Mouse (Mus musculus) kidney, adult 11 months (tissue): ENCODE measurements at regions not wholly inside any gene's neighbourhood (a gene's known extent, or its start where the extent isn't known, plus 50 kb on each side); places are given as distances from the start of the nearest gene placed in this dataset.
"Not testable (repeated sequence)": the region's sequence is repeated elsewhere in the genome, so short reads cannot be mapped to it uniquely, and the experiment has no call there.

Experiments
- DNase-seq: peaks from one replicate; pipeline ENCODE4 v3.0.0; 2022

DNA sequence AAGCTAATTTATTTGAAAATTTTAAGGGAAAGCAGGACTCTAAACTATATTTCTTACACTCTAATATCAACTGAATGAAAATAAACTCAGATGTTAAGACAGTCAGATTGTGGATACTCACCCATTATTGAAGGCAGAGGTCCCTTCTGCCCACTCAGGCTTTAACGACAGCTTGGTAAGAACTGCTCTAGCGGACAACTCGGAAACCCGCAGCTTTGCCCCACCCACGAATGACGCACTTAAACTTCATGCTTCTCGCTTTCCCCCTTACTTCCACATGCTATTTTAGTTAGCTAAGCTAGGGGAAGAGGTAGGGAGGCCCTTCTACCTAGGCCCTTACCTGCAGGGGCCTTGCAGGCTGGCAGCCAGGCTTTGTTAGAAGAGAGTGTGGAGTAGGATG is 50.8 kb upstream of the Elmo1 start:
- no peak for DNase-seq

DNA sequence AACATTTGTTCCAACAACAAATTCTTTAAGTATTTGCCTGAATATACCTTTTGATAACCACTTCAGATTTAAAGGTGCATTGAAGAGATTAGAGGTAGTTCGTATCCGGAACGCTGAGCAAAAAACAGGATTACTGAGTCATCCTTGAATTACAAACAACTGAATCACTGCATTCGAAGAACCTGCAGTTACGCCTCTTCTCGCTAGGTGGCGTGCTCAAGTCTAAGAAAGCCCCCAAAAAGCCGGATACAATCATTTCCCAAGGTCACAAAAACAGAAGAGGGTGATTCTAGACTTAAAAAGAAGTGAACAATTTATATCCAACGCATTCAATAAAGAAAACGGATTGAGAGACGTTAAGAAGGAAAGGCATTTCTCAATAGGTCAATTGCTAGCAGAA is 51.9 kb upstream of the Elmo1 start:
- DNase-seq = no peak

DNA sequence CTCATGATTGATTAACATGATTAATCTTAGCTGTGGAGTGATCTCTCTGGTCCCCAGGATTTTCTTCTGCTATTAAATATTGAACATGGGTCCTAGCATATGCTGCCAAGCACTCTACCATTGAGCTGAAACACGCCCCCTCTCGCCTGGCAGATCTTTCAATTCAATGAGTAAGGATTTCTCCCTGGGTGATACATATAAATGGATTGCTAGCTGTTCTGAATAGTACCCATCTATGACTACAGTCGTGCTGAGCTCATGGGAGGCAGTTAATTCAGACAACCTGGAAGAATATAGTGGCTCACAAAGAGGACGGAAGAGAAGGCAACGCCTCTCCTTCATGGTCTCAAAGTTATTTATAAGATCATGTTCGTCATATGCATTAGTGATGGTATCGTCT is 53.0 kb upstream of the Elmo1 start:
- DNase-seq = no peak

DNA sequence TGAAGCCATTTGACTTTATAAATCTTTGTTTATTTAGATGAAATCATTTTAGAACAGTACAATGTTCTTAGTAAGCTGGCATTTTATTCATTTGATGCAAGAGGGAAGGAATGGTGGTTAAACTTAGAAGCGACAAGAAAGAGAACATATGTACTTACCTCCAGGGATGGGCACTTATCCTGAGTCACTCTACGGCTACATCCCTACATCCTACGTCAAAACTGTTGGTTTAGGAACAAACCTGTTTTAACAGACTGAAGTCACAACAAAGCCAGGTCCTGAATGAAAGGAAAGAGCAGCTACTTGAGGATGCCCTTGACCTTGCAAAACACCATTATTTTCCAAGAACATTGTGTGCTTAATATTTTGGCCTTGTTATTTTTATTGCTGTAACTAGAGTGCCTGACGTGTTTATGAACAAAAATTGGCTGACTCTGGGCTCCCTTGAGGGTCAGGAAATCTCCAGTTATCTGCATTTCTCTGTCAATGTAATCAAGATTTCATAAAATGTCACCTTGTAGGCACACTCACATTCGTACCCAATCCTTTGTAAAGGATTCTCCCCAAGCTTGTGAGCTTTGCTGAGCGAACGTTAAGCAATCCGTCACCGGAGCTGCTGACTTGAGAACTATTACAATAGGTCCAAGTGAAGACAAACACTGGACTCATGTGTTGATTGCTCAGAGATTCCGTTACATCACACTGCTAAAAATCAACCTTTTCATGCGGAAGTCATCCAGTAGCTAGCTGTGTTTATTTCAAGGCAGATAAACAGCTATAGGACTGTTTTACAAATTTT is 56.3 kb upstream of the Elmo1 start:
- DNase-seq = no peak

DNA sequence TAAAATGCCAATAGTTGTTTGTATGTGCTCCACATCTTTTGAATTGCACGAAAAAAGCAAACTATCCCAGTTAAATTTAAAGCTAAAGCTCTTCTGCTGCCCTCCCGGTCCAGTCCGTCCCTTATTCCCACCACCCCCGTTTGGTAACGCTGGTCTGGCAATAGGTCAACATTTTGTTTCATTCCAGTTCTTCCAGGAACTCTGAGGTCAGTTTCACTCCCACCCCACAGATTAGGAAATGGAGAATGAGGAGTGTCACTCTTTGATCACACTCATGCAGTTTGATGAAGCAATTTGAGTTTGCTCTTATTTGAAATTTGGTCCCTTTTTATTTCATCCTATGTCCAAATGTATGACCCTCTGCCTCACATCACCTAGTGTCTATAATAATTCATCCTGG is 58.7 kb upstream of the Elmo1 start:
- no peak for DNase-seq

DNA sequence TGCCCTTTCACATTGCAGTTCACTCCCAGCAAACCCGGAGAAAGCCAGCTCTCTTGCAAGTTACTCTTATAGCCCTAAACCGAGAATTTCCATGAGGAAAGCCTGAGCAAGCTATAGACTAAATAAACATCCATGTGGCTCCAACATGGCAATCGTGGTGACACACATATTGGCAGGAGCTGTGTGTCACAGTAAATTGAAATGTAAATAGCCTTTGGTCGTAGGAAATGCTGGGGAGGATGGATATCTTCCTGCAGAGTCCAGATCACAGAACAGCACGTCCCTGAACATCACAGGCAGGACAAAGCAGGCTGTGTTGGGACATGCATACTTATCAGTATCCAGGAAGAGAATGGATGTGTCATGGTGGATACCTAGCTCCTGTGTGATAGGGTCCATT is 59.3 kb upstream of the Elmo1 start:
- DNase-seq = no peak

DNA sequence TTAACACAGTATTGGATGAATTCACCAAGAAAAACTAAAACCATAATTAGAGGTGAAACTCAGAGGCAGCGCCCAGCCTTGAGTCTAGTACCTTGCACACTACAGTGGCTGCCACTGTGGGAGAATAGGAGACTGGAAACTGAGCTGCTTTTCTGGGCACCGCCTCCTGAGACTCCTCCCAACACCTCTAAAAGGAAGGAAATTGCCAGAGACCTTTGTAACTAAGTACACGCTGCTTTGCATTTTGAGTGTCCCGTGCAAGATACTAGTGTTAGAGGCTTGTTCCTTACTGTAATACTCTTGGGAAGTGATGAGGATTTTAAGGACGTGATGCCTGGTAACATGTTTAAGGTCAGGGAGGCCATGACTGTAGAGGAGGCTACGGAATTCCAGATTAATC is 63.8 kb upstream of the Elmo1 start:
- DNase-seq = no peak

DNA sequence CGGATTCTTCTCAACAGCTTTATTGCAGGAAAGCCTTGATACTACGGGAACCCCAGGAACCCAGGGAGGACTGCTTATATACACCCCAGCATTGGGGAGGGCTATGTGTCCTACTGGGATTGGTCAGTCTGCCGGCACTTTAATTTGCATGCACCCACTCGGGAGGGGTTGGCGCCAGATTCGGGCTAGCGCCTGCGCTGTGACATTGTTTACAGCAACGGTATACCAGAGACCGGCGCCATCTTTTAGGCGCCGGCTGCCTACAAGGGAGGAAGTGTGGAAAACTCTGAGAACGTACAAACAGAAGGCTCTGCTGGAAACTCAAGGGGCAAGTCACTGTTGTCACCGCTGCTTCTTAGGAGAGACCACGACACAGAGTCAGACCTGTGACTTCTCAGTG is 73.9 kb upstream of the Elmo1 start:
- not testable (repeated sequence) for DNase-seq

DNA sequence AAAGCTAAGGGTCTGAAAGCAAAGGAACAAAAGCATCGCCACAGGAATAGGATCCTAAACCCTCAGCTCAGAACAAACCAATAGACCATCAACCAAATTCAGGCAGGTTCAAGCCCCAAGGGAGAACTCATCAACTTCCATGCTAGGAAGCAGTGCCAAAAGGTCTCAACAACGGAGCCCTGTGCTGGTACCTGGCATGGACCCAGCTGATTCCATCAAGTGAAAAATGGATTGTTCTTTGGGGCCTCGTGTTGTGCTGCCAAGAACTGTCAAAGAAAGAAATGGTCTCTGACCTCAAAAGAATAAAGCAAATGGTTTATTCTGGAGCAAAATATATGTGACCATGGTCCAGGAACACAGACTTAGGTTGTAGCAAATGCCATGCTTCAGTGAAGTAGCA is 77.8 kb upstream of the Elmo1 start:
- DNase-seq = peak; percentile 3

DNA sequence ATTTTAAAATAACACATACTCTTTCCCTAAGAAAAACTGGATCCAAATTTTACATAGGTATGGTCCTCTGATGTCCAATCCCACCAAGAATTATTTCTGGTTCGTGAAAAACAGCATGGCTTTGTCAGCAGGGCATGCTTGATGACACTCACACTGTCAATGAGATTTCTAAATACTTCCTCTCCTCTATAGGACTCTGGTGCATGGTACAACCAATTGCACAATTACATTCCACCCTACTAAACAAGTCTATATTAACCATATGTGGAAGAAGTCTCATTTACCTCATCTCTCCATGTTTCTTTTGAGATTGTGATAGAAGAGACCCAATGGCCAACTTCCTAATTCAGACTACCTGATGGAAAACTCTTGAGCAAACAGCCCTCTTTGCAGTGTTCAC is 81.2 kb upstream of the Elmo1 start:
- no peak for DNase-seq

DNA sequence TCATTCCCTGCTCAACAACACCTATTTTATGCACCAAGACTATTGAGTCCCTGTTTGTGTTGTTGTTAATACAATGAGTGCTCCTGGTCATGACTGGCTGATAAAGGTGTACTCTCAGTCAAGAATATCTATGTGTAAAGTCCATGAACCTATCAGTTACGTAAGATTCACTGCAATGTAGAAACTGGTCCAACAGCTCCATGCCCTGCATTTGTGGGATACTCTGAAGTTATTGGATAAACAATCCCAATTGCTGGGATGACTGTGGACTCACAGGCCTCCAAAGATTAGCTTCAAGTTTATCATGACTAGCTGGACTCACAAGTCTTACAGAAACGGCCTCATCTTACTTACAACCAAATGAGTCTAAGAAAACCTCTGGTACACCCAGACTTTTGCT is 82.8 kb upstream of the Elmo1 start:
- no peak for DNase-seq

DNA sequence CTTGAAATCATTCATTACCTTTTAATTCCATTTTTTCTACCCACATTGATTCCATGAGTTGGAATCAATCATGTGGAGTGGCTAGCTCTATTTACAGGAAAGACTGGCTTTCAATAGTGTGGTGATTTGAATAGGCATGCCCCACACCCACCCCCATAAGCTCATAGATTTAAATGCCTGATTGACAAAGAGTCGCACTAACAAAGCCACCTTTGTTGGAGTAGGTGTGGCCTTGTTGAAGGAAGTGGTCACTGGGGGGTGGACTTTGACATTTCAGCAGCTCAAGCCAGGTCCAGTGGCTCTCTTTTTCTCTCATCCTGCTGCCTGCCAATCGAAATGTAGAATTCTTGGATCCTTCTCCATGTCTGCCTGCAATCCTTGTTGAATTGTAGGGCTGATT is 92.8 kb upstream of the Elmo1 start:
- DNase-seq = no peak

DNA sequence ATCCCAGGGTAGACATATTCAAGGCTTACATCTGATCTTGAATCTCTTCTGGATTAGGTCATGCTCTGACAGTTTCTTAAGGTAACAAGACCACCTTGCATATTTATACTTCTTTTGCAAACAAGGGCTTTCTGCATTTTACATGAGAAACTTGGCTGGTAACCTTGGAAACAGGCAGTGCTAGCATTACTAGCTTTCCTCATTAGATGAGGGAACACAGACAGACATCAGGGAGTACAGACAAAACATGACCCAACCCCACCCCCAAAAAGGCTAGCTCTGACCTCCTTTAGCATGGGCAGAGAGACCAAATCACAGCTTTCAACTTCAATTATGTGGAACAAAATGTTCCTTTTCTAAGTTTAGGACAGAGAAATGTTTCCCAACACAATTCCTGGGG is 114.8 kb upstream of the Elmo1 start:
- no peak for DNase-seq

DNA sequence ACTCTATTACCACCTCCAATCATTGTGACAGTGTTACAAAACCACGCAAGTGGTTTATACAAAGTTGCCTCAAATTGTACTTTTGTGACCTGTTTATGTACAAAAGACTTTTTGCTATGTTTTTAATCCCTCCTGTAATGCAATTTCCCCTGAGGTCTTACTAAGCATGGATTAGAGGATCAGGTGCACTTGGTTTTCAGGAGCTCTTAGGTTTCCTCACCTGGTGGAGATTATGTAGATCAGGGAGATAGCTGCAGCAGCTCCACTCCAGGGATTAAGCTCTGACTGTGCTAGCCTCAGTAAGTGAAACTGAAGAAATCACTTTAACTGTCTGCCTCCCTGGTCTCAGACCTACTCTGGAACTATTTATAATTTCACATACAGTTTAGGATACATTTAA is 123.8 kb upstream of the Elmo1 start:
- DNase-seq = no peak

DNA sequence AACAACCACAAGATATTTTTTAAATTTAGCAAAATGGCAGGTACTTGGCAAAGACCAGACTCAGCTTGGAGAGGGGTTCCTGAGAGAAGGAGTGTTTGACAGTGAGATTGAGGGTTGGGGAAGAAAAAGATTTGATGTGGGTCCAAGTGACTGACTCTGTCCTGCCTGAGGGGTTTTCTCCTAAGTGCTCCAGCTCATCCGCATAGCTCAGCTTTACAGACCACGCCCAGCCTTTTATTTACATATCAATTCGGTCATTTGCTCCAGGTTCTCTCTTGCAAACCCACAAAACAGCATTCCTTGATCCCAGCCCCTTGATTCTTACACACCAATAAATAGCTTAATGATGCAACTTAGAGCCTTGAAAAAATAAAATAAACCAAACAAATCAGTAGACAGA is 127.4 kb upstream of the Elmo1 start:
- no peak for DNase-seq

DNA sequence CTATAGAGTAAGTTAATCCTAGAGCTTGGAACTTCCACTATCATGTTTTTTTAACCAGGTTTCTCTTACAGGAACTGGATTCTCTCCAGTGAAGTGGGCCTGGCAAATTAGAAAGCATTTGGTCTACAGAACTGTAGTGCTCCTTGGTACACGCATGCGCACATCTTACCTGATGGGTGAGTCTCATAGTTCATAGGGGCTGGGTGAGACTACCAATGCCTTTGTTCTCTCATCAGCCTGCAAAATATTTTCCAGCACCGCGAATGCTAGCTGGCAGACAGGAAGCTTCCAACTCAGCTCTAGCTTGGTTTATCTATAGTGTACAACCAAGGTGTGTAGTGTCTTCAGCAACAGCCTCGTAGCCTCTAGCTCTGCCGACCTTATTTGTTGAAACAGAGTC is 104.7 kb upstream of the Gpr141 start:
- DNase-seq = no peak

DNA sequence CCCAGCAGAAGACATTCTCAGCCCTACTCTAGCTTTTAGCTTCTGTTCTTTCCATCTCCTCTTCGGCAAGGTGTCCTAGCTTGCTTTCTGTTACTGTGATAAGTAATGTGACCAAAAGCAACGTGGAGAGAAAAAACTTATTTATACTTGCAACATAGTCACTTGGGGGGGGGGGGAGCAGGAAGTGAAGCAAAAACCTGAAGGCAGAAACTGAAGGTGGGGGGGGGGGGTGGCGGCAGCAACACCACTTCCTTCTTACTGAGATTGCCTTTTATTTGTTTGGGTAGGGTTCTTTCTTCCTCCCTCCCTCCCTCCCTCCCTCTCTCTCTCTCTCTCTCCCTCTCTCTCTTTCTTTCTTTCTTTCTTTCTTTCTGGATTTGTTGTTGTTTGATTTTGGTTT is 103.8 kb upstream of the Gpr141 start:
- DNase-seq = no peak

DNA sequence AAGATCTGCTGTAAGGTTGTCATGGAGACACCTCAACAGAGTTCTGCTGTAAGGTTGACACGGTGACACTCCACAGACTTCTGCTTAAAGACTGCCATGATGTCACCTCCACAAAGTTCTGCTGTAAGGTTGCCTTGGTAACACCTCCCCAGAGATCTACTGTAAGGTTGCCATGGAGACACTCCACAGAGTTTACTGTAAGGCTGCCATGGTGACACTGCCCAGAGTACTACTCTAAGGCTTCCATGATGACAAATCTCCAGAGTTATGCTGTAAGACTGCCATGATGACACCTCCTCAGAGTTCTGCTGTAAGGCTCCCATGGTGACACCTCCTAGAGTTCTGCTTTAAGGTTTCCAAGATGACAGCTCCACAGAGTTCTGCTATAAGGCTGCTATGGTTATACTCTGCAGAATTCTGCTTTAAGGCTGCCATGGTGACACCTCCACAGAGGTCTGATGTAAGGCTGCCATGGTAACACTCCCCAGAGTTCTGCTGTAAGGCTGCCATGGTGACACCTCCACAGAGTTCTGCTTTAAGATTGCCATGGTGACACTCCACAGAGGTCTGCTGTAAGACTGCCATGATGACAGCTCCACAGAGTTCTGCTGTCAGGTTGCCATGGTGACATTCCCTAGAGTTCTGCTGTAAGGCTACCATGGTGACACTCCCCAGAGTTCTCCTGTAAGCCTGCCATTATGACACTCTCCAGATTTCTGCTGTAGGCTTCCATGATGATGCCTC is 97.2 kb upstream of the Gpr141 start:
- DNase-seq = no peak

DNA sequence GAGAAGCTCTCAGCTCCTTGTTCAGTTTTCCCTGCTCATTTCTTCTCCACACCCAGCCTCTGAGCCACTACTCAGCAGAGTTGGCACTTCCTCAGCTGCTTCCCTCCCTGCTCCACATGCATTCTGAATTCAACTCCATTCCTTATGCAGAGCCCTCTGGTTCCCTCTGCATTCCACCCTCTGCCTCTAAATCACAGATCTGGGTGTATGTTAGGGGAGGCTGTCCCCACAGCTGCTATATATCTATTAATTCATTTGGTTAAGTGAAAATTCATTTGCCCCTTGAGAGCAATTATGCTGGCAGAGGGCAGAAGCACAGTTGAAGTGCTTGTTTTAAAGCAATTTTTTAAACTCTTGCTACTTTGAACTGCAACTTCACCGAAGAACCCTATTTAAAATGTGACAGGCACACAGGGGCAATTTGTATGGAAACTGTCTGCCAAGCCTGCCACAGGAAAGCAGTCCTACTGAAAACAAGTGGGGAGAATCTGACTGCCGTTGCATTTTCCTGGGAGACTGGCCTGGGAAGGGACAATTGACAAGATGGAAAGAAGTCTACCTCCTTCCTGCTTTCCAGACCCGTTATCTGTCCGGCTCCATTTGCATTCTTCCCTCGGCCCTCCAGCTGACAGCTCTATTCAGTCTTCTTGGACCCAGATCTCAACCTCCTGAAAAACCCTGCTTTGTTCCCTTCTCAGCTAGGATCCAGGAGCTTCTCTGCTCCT is 88.0 kb upstream of the Gpr141 start:
- DNase-seq = no peak

DNA sequence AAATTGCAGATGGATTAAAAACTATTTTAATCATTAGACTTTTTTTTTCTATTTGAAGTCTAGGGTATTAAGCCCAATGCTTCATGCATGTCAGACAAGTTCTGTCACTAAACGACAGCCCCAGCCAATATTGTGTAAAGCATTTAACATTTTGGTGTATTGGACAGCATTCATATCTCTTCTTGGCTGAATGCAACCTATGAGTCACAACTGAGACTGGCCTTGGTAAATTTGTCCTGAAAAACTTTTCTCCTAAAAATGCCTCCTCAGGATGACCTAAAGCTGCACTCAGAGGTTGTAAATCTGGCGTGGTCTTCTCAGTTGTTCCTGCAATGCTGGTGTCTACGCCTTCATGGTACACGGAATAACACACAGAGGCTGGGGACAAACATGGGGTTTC is 78.7 kb upstream of the Gpr141 start:
- DNase-seq = no peak

DNA sequence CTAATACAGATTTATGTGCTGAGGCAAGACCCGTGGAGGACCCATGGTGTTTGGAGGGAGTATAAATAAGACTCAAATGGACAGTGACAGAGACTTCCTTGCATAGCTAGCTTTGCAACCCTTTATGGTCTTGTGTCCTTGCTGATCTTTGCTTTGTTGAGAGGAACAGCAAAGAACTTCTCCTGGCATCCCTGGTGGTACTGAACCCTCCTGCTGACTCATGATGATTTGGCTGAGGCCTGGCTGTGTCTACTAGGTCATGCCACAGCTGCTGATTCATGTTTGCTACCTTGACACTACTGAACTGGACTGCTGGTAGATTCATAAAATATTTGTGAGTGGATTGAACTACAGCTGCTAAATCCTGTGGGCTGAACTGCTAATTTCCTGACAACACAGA is 73.1 kb upstream of the Gpr141 start:
- DNase-seq = no peak

DNA sequence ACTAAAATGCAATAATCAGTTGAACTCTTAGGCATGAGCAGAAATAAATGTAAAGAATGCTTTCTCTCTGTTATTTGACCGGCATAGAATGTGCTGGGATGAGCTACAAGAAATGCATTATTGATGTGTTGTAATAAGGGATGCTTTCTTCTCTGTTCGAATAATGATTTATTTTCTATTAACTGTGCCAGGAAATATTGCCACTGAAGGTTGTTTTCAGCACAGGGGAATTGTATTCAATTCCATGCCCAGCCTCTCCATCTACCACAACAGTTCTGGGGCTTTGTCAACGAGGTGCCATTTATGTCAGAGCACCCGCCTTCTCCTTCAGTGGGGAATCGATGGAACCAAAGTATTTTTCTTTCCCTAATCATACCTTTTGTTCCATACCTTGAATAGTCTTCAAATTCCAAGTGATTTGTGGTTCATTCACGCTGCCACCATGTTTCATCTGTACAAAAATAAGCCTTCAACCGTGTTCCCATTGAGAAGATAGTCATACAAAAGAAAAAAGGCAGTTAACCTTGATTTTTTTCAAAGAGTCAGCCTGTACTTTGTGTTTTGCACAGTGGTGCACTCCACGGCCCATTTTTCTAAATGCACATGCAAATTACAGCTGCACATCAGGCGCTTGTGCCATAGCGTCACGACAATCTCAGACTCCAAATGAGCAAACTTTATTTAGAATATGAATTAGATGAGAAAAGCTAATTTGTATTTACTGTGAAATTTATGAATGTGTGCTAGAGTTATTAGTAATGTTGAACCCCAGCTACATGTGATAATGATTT is 65.1 kb upstream of the Gpr141 start:
- no peak for DNase-seq
